Mouse (Mus musculus) gastrocnemius, postnatal 14 days (tissue): Measurements from ENCODE around the gene Olfr982. TPM values are rescaled to one million over a fixed set of nuclear protein-coding genes. Genes with fewer than 3 reads are reported as not detected.

Experiments used
- DNase-seq: peaks from one replicate; pipeline ENCODE4 v3.0.0; 2021; ENCODE audit warnings: mixed read lengths
- intact Hi-C: fragments of 180-260 bp; cut with DNase I; formaldehyde crosslinking; loops from one replicate; pipeline ENCODE4 v1.15.1; 2025; ENCODE audit warnings: low total_unique reads
- long read RNA-seq, 2 experiments: library from polyadenylated mRNA; stranded (forward); transcript quantifications; one replicate each; pipeline ENCODE4 v2.0.0; 2021
- total RNA-seq, 2 experiments: library from RNA; stranded (reverse); gene quantifications; 2 replicates each; pipeline ENCODE4 v1.2.3; 2021

Olfr982 gene
- not detected for total RNA-seq
- long read RNA-seq, experiment 1, result 0 reads
- long read RNA-seq, experiment 2, result 0 reads

GRCm38 (mm10) chr9:40073529-40073928 is at the start of gene Olfr982:
Gene Olfr982 (plus strand): TSS chr9:40073829.
- no peak for DNase-seq
- intact Hi-C loops, result no loop called here

DNA sequence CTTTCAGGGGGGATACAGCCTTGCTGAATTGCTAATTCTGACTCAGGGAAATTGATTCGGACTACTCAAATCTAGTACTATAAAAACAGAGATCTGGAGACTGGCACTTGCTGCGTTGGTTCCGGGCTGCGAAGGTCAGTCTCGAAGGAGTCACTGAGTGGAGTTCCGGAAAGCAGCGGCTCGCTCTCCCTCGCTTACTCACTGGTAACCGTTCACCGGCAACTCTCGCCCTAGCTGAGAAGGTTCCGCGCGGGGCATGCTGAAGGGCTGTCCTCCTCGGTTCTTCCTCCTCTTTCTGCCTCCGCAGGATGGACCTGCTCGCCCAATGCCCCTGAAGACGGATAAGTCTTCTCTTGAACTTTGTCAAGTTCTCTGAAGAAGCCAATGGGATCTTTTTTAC is 23.5 kb upstream of the Olfr982 start:
- DNase-seq, result no peak
- intact Hi-C loops, result no loop called here

DNA sequence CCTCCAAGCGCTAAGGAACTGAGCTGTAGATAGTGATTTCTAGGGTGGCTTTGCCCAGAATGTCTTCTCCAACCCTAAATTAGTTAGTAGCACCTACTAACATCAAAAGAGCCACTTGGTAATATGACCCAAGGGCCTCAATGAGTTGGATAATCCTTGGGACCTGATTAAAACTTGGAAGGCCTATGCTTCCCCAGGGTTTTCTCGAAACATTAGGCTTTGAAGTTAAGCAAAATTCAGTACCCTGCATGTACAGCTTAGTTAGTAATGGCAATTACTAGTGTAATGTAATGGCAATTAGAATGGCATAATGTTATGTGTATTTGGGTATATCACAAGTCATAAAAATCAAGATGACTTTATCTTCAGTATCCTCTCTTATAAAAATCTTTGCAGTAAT is 19.9 kb downstream of the Olfr982 start, which contains the start of gene Olfr983:
Olfr983 (minus strand) TSS at position 101 of the 400 bp plus-strand sequence.
- intact Hi-C loops, result no loop called here
- DNase-seq, result no peak

DNA sequence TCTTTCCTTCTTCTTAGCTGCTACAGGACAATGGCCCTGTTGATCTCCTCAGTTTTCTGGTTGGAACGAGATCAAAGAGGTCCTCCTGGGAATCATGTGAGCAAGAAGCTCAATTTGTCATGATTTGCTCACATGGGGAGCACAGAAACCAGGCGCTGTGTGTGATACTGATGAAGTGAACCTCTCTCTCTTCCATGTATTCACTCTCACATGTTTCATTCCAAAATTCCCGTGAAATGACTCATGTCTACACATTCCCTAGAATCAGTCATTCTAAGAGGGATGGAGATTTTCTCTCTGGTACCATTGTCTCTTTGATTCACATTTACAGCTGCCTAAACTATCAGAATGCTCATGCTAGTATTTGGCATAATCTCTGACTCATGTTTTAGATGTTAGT is 21.1 kb downstream of the Olfr982 start:
- no peak for DNase-seq
- intact Hi-C loops, result no loop called here

DNA sequence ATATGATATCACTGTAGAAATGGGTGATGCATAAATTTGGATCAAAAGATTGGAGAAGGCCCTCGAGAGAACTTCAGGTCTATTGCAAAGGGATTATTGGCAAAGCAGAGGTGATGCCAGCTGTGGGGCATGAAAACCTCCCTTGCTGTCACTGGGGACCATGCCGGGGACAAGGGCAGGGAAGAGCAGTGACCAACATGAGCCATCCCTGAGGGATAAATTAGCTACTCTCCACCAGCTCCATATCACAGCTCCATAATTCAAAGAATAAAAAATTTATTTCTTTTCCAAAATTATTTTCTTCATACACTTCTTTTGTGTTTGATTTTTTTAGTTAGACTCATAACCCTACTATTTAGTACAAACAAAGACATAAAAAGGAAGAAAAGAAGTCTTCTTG is 40.5 kb downstream of the Olfr982 start, which contains the start of gene Olfr984:
Olfr984 (minus strand) TSS at position 101 of the 400 bp plus-strand sequence.
- DNase-seq, result no peak
- intact Hi-C loops, result no loop called here

DNA sequence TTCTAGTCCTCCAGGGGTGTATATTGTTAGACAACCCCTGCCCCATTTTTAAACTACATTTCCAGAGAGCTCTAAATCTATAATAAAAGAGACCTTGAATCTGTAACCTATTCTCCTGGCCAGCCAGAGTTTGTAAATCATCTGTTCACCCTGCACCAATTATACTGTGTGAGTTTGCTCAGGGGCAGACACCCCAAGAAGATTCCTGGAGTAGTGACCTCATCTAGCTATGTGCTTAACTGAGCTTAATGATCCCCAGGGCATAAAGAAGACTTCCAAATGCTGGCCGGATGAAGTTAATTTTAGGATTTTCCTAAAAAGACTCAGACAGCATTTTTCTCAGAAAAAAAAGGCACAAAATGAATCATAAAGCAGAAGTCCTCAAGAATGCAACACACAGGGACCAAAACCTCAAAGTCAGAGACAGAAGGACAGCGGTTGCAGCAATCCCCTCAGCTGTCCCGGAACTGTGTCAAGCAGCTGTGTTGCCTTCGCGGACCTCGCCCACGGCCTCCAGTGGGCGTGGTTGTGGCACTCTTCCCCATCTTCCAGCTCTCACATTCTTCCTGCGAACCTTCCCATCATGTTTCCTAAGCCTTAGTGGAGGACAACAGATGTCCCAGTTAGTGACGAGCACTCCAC is 43.1 kb downstream of the Olfr982 start:
- DNase-seq, result peak; percentile 78
- intact Hi-C loops, result no loop called here

GRCm38 (mm10) chr9:40117287-40117659 is 43.6 kb downstream of the Olfr982 start:
- DNase-seq, result no peak
- intact Hi-C loops, result no loop called here

Other genes with a start within 250 kb of the Olfr982 start
- gene Olfr971, start 237.0 kb upstream of the Olfr982 start, total RNA-seq, result not detected
- gene Olfr972, start 207.4 kb upstream of the Olfr982 start, total RNA-seq, result not detected
- gene Olfr229, start 166.5 kb upstream of the Olfr982 start, total RNA-seq, result not detected
- not detected for gene Olfr974, start 136.3 kb upstream of the Olfr982 start, total RNA-seq
- not detected for gene Olfr975, start 121.8 kb upstream of the Olfr982 start, total RNA-seq
- gene Olfr976, start 112.7 kb upstream of the Olfr982 start, total RNA-seq, result not detected
- not detected for gene Olfr978, start 81.7 kb upstream of the Olfr982 start, total RNA-seq
- gene Olfr979, start 70.4 kb upstream of the Olfr982 start, total RNA-seq, result not detected
- gene Olfr980, start 64.2 kb upstream of the Olfr982 start, total RNA-seq, result not detected
- not detected for gene Olfr981, start 52.4 kb upstream of the Olfr982 start, total RNA-seq
- gene Olfr983, start 19.8 kb downstream of the Olfr982 start, total RNA-seq, result not detected
- not detected for gene Olfr984, start 40.4 kb downstream of the Olfr982 start, total RNA-seq
- not detected for gene Olfr985, start 56.4 kb downstream of the Olfr982 start, total RNA-seq
- gene Tmem225, start 74.3 kb downstream of the Olfr982 start, total RNA-seq, result not detected
- not detected for gene Olfr986, start 107.1 kb downstream of the Olfr982 start, total RNA-seq
- gene Zfp202, start 118.5 kb downstream of the Olfr982 start, total RNA-seq, result 1 to 10 TPM; 1.9 to 3.0 TPM
- 1 to 10 TPM; 2.5 to 4.2 TPM for gene Scn3b, start 195.4 kb downstream of the Olfr982 start, total RNA-seq